Mouse (Mus musculus) gastrocnemius, postnatal 36 days (tissue): ENCODE measurements at regions not wholly inside any gene's neighbourhood (a gene's known extent, or its start where the extent isn't known, plus 50 kb on each side); places are given as distances from the start of the nearest gene placed in this dataset.

Source experiments
- DNase-seq, 2 experiments: peaks; one replicate each; pipeline ENCODE4 v3.0.0; 2022
- intact Hi-C: fragments of 180-260 bp; cut with DNase I; formaldehyde crosslinking; loops from one replicate; pipeline ENCODE4 v1.15.1; 2025

DNA sequence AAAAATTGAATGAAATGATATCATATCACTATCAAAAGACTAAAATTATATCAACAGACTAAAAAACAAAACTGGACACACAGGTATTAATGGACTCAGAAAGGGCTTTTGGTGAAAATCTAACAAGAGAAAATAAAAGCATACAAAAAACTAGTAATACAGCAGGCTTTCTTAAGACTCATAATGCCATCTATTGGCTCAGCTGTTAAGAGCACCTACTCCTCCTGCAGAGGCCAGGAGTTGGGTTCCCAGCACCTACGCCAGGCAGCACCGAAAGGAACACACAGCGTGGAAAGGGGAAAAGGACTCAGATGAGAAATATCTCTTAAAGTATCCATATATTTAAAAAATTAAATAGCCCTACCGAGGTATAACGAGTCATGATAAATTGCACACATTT lies 151.9 kb upstream of the Gimd1 start:
- no peak for DNase-seq
- intact Hi-C loops, result no loop called here

GRCm38 (mm10) chr3:132479275-132479674 lies 150.3 kb upstream of the Gimd1 start:
- intact Hi-C loops, result no loop called here
- DNase-seq, result no peak

DNA sequence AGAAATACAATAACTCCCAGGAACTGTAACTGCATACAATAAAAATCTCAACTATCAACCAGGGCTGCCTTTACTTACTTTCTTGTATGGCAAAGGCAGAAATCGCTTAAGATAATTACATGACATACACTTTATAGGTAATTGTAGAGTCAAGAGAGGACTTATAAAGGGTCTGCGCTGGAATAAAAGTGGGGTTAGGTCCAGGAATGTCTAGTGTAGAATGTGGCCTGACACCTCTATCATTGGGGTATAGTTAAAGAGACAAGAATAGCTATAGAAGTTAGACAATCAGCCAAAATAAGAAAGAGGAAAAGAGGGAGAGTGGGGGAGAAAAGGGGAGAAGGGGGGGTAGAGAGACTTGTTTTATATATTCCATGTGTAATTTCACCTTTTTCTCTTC lies 144.8 kb upstream of the Gimd1 start:
- intact Hi-C loops, result no loop called here
- DNase-seq, result no peak

- no peak for DNase-seq
- intact Hi-C loops, result no loop called here
Observed at GRCm38 (mm10) chr3:132485553-132485952, 144.1 kb upstream of the Gimd1 start.

DNA sequence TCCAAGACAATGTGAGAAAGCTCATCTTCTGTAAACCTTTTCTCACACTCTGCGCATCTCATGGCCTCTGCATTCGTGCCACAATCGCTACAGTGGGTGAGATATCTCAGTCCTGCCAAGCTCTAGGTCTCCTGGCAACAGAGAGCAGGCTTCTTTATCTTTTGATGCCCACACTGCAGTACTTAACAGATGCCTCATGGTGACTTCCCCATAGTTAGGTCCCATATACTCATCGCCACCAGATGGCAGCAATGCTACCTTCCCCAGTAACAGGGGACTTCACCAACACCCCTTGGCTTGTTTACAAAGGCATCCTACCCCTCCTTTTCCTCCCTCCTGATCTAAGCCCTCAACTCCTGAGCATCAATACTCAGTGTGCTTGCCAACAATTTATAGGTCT lies 123.5 kb upstream of the Gimd1 start:
- intact Hi-C loops, result loop anchor here (5.0 kb wide), 1 partner anchor 196 kb away; no protein-coding TSS in a partner anchor
- peak; percentile 13 to 16 for DNase-seq

- intact Hi-C loops, result no loop called here
- no peak for DNase-seq
Observed at GRCm38 (mm10) chr3:132510240-132510639, 119.4 kb upstream of the Gimd1 start.

- intact Hi-C loops, result no loop called here
- no peak for DNase-seq
Observed at GRCm38 (mm10) chr3:132512526-132513102, 117.0 kb upstream of the Gimd1 start.

GRCm38 (mm10) chr3:132533323-132533904 lies 96.2 kb upstream of the Gimd1 start:
- DNase-seq, result no peak
- intact Hi-C loops, result no loop called here

GRCm38 (mm10) chr3:132539780-132540658 lies 89.6 kb upstream of the Gimd1 start:
- intact Hi-C loops, result no loop called here
- no peak for DNase-seq

DNA sequence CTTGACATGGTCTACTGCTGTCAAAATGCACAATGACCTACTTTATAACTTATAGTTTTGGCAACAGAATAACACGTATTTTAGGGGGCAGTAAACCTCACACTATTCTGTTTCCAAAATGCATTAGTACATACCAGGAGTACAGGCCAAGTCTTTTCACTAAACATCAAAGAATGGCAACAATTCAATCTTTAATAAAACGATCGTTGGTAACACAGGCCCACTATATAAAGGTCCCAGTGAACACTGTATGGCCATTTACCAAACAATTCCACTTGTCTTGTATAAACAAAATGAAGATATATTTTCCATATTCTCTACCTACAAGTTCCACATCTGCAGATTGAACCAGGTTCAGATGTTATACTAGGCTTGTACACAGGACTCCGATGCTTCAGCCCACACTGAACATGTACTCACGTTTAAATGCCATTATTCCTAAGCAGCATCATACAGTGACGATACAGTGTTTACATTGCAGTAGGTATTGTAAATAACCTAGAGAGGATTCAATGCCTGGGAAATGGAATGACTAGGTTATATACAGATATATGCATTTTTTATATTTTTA lies 78.3 kb upstream of the Gimd1 start:
- intact Hi-C loops, result no loop called here
- DNase-seq, result no peak

DNA sequence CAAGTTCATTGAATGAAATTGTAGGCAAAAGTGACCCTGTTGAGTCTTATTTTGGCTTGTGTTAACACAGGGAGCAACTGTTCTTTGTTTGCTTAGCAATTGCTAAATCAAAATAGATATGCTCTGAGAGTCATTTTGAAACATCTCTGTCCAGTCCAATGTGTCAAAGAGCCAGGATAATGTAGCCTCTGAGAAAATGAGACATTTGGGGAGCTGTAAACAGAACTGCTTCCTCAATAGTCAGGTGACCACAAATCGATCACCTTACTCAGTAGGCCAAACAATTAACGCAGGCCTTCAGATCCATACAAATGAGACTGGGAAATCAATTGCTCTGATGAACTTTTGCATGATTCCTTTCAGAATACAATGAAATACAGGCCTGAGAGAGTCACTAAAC lies 63.9 kb upstream of the Gimd1 start:
- no peak for DNase-seq
- intact Hi-C loops, result no loop called here

GRCm38 (mm10) chr3:132566301-132566700 lies 63.3 kb upstream of the Gimd1 start:
- DNase-seq, result no peak
- intact Hi-C loops, result no loop called here
